Mouse (Mus musculus) lung, adult 18-20 months (tissue): ENCODE measurements around the gene Egln2.

Experiments
- DNase-seq, 2 experiments: peaks; one replicate each; pipeline ENCODE4 v3.0.0; 2022; ENCODE audit warnings: mixed read lengths in 2 of 2

Gene Egln2

DNA sequence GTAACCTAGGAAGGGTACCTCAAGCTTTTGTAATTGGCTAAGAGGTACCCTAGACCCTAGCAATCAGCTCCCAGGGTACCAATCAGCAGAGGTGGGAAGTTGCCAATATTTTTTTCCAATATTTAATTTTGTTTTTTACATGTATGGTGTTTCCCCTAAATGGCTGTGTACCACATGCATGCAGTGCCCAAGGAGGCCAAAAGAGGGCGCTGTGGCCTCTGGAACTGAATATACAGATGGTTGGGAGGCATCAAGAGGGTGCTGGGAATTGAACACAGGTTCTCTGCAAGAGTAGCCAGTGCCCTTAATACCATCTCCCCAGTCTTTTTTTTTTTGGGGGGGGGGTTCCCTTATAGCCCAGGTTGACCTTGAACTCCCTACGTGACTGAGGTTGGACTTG, 35.2 kb downstream of the Egln2 start:
- DNase-seq: no peak

DNA sequence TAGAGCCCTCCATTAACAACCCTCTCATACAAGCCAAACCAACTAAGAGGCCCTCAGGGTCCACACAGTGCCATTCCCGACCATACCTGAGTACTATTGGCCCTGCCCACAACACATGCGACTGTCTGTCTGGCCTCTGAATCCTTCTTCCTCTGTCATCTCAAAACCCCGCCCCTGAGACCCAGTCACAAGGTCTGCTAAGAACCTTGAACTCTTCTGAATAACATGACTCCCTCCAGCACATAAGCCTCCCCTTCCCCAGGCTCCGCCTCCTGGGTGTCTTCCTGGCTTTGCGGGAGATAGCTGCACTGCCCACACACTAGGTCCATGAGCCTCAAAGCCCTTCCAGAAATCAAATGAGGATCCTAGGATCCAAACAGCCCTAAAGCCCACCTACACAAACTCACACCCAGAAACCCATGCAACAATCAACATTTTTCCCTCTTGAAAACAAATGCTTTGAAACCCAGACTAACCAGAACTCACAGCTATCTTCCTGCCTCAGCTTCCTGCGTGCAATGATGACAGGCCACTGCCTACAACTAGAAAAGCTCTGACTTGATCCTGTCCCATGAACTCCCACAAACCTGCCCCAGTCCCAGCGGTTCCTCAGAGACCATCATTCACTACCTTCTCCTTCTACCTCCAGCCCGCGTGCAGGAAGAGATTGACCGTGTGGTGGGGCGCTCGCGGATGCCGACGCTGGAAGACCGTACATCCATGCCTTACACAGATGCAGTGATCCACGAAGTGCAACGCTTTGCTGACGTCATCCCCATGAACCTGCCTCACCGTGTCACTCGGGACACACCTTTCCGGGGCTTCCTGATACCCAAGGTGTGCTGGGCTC, 35.9 kb downstream of the Egln2 start:
- DNase-seq: no peak

DNA sequence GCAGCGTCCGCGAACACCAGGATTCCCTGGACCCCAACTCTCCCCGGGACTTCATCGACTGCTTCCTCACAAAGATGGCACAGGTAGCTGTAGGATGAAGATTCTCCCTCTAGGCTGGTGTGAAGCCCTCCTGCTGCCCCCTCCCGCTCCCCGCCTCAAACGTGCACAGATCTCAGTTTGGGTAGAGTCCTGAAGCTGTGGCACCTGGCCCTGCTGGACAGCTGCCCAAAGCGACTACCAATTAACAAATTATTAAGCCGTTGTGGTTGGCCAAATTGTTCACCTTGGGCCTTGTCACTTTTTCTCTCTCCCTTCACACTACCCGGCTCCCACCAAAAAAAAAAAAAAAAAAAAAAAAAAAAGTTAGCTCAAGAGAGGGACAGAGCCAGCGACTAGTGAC, 36.8 kb downstream of the Egln2 start:
- DNase-seq: no peak

DNA sequence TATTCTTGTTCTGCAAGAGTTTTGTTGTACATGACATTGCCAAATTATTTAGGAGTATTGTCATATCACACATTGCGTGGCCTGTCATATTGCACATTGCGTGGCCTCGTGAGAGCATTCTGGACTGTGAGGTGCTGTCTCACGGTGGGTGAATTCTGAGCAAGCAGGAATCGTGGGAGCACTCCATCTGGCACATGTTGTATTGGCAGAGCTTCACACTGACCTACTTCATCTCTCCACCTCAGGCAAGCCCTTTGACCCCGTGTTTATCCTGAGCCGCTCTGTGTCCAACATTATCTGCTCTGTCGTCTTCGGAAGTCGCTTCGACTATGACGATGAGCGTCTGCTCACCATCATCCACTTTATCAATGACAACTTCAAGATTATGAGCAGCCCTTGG, 37.7 kb downstream of the Egln2 start:
- no peak for DNase-seq

DNA sequence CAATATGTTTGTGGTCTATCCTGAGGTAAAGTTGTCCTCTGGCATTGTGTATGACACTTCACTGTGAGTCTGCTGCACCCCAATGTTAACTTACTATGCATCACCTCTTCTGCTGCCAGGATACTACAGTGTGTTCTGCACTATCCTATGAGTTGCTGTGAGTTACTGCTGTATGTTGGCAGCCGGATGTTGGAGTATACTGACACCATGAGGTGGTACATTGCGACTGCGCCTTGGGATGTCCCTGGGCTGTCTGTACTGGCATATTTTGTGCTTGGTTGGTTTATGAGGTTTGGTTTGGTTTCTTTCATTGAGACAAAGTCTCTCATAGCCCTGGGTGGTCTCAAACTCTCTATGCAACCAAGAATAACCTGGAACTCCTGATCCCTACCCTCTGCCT, 38.4 kb downstream of the Egln2 start:
- peak in 1 of 2 experiments; percentile 54 for DNase-seq

DNA sequence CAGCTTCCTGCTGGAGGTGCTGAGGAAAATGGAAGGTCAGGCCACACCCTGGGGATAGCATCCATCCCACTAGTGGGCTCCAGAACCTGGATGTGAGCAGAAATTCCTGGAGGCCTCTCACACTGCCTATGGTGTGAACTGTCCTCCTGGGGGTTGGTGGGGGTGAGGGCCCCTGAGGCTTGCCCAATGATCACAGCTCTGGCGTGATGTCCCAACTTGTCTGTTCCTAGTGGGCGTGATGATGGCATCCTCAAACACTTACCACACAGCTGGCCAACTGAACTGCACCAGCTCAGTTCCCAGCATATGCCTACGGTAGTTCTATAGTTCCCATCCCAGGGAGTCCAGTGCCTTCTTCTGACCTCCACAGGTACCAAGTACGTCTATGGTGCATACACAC, 41.6 kb downstream of the Egln2 start:
- no peak for DNase-seq

DNA sequence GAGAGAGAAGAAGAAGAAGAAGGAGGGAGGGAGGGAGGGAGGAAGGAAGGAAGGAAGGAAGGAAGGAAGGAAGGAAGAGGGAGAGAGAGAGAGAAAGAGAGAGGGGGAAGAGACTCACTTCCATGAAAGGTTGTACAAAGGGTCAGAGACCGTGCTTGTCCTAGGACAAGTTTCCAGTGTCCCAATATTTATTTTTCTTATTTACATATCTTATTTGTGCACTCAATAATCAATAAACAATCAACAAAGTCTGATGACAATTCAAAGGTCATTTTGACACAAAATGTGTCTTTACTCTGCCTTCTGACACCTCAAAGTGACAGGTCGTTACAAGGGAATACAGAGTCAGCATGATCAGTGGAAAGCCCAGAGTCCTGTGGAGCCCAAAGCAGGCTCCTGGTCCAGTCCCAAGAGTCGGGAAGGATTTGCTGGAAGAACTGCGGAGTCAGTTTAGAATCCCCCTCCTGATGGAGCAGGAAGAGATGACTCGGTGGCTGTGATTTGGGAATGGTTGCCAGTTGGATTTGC, 42.2 kb downstream of the Egln2 start:
- DNase-seq: no peak

DNA sequence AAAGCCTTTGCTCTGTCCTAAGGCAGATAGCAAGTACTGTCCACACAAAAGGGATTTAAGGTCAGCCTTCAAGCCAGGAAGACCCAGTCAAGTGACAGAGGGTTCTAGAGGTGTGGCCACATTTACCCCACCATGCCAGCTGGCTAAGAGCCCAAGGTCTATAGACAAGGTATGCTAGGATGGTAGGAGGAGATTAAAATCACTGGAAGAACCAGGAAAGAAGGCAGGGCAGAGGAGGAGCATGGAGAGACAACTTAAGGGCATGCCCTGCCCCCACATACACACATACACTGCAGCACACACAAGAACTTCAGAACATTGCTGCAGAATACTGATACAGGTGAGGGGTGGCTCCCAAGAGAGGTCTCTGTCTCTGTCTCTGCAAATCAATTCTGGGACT, 46.9 kb downstream of the Egln2 start, which contains the start of gene Cyp2f2:
Cyp2f2 (plus strand) TSS at position 234 of the 400 bp plus-strand sequence.
- DNase-seq: peak; percentile 71 to 83

DNA sequence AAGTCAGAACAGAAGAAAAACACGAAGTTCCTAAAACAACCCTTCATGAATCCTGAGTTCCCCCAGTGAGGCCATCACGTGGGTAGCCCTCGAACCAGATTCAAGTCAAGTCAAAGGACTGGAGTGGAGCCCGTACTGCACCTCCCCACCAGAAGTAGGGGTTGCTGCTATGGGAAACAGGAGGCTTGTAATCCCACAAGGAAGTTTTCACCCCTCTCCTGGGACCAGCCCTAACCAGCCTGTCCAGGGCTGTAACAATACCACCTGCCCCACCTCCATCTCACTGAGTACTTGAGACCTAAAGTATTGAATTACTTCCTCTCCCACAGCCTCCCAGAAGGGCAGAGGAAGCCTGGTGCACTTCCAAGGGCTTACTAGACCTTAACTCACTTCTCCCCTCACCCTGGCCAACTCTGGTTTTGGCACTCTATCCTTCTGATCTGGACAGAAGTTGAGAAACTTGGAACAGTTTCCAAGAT, 48.5 kb downstream of the Egln2 start:
- peak; percentile 85 to 89 for DNase-seq

DNA sequence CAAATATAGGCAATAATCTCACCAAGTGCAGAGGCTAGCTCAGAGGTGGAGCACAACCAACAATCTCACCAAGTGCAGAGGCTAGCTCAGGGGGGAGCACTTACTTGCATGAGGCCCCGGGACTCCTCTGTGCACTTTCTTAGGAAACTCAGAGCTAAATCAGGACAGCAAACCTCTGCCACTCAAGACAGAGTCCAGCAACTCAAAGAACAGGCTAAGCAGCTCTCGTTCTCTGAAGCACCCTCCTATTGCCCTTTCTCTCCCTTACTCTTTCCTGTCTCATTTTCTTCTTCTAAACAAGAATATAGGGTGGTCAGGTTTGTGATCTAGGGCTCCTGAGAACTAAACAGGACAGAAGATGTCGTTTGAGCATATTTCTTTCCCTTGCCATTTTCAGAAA, 54.6 kb downstream of the Egln2 start:
- DNase-seq: peak in 1 of 2 experiments; percentile 31

DNA sequence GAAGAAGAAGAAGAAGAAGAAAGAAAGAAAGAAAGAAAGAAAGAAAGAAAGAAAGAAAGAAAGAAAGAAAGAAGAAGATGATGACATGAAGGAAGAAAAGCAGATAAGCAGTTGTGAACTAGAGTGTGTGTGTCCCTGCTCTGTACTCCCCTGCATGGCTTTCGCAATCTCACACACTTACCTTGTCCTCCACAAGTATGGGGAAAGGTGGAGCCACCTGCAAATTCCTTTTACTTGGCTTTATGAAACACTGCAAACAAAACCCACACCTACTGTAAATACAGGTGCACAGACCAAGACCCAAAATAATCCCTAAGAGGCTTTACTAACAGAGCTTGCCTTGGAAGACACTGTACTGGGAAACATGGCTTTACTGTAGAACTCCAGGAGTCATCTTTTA, 55.6 kb downstream of the Egln2 start:
- peak; percentile 69 to 83 for DNase-seq

DNA sequence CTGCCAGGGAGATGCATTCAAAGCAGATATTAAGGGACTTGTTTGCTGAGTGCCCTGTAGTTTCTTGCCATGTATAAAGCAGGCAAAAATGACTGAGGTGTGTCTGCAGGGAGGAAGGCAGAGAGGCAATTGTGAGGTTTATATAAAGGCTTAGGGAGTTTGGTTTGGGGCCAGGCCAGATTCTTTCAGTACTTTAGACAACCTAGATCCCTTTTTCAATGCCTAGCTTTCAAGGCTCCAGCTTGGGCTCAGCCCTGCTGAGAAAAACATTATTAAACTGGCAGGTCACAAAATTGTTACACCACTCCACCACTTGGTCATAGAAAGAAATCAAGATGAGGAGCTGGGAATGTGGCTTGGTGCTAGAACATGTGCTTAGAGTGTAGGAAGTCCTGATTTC, 56.3 kb downstream of the Egln2 start:
- DNase-seq: peak in 1 of 2 experiments; percentile 66
